ENCODE assay signal across 8 mouse cellular contexts in the genomic region with DNA sequence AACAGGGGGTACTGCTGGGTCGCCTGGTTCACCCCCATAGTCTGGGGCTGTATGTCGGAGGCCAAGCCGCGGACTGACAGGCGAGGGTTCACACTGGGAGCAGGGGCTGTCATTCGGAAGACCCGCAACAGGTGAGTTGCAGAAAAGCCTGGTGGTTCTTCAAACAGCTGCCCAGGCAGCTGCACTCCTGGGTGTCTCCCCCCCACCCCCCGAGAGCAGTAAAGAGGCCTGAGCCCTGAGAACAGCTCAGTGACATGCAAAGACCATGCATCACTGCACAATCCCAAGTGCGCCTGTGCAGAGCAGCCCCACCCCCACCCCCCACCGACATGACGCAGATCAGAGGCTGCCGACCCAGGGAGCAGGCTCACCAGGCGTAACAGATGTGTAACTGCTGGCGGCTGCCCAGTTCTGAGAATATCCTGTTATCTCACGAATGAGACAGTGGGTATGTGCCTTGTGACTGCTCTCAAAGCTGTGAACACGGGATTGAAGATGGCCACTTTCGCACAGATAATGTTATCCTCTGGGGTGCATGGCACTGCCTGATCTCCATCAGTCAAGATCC. TPM values are rescaled to one million over a fixed set of nuclear protein-coding genes. Genes with fewer than 3 reads are reported as not detected.
DNase-seq lines count a peak whose midpoint lies in the region; ATAC-seq lines count a peak whose summit lies in the region.

No protein-coding gene starts in this region.

- peaks cover 57% of the 10 kb centered on the region for H3K36me3 ChIP-seq in limb, embryonic 13.5 days
- peaks cover 47% of the 10 kb centered on the region for H3K36me3 ChIP-seq in neural tube, embryonic 13.5 days

- peaks cover 18% of the 10 kb centered on the region for H3K4me1 ChIP-seq in limb, embryonic 13.5 days
- peaks cover 29% of the 10 kb centered on the region for H3K4me1 ChIP-seq in neural tube, embryonic 13.5 days (replicated peaks)

- H3K4me2 ChIP-seq in limb, embryonic 13.5 days (replicated peaks): no peak overlapping the region
- H3K4me2 ChIP-seq in neural tube, embryonic 13.5 days: no peak overlapping the region

- peak; percentile 48 to 78 for DNase-seq in left cerebral cortex, postnatal 14 days (ENCODE audit: low spot score in 2 of 2)
- no peak for DNase-seq in left cerebral cortex, postnatal 25 days (ENCODE audit: low spot score in 2 of 2)
- peak; percentile 90 for DNase-seq in adrenal gland, postnatal 14 days
- DNase-seq in heart, postnatal 4 days: peak; percentile 66
- DNase-seq in cerebellum, postnatal 36 days: no peak

- peak; percentile 54 for ATAC-seq in limb, embryonic 13.5 days (ENCODE audit: low FRiP score, low read depth)
- ATAC-seq in neural tube, embryonic 13.5 days (ENCODE audit: low read depth): no peak
- no peak for ATAC-seq in erythroblast, adult 5-6 weeks (replicated peaks; ENCODE audit: low FRiP score, poor library complexity, severe bottlenecking)

- no peak overlapping the region for H3K27ac ChIP-seq in limb, embryonic 13.5 days
- 0 out of 2 replicates have a peak overlapping the region, but pooled peaks have one; percentile 11 for H3K27ac ChIP-seq in neural tube, embryonic 13.5 days (replicated peaks)

- no peaks in the 10 kb centered on the region for H3K27me3 ChIP-seq in limb, embryonic 13.5 days
- H3K27me3 ChIP-seq in neural tube, embryonic 13.5 days: no peaks in the 10 kb centered on the region

- WGBS in limb, embryonic 13.5 days: 42% methylated on average over 17 of the region's 17 CpGs
- WGBS in neural tube, embryonic 13.5 days: 43% methylated on average over 17 of the region's 17 CpGs

- no peaks in the 10 kb centered on the region for H3K9me3 ChIP-seq in limb, embryonic 13.5 days
- no peaks in the 10 kb centered on the region for H3K9me3 ChIP-seq in neural tube, embryonic 13.5 days

- H3K9ac ChIP-seq in limb, embryonic 13.5 days: no peak overlapping the region
- H3K9ac ChIP-seq in neural tube, embryonic 13.5 days: no peak overlapping the region

- intact Hi-C loops in left cerebral cortex, postnatal 14 days (cut with DNase I): loop anchor here (5.0 kb wide), 1 partner anchor 212 kb away; a partner anchor contains a TSS
- intact Hi-C loops in left cerebral cortex, postnatal 25 days (cut with DNase I): loop anchor here (5.0 kb wide), 1 partner anchor 212 kb away; a partner anchor contains a TSS

- H3K4me3 ChIP-seq in limb, embryonic 13.5 days: no peak overlapping the region
- no peak overlapping the region for H3K4me3 ChIP-seq in neural tube, embryonic 13.5 days

RNA-seq across cellular contexts. Expression of a gene that starts 13.7 kb away (rescaled TPM):
- total RNA-seq in left cerebral cortex, postnatal 14 days (2021): 100 to 1,000 TPM; 355 to 365 TPM
- 100 to 1,000 TPM; 349 to 350 TPM for total RNA-seq in left cerebral cortex, postnatal 25 days (2021)
- total RNA-seq in adrenal gland, postnatal 14 days (2021): 199 and 221 TPM in 2 replicates
- total RNA-seq in heart, postnatal 4 days (2021): 100 to 1,000 TPM; 132 to 138 TPM
- polyA plus RNA-seq in limb, embryonic 13.5 days (2015; fragmentation: Nextera tagmentation; extraction: Ambion mirVana): 326 and 342 TPM in 2 replicates
- polyA plus RNA-seq in neural tube, embryonic 13.5 days (2015; fragmentation: Nextera tagmentation; extraction: Ambion mirVana): 365 and 462 TPM in 2 replicates
- 4.8 and 17.3 TPM in 2 replicates for total RNA-seq in erythroblast, adult 5-6 weeks (2015; ENCODE audit: low replicate concordance)
- 44.9 and 46.9 TPM in 2 replicates for total RNA-seq in erythroblast, adult 5-6 weeks (2017; ENCODE audit: low replicate concordance)

RNA-seq across cellular contexts. Expression of a gene that starts 26.3 kb away (rescaled TPM):
- 10 to 100 TPM; 35.9 to 39.2 TPM for total RNA-seq in left cerebral cortex, postnatal 14 days (2021)
- total RNA-seq in left cerebral cortex, postnatal 25 days (2021): 10 to 100 TPM; 39.5 to 42.4 TPM
- total RNA-seq in adrenal gland, postnatal 14 days (2021): 176 and 179 TPM in 2 replicates
- total RNA-seq in heart, postnatal 4 days (2021): 10 to 100 TPM; 42.8 to 45.3 TPM
- polyA plus RNA-seq in limb, embryonic 13.5 days (2015; fragmentation: Nextera tagmentation; extraction: Ambion mirVana): 202 and 212 TPM in 2 replicates
- polyA plus RNA-seq in neural tube, embryonic 13.5 days (2015; fragmentation: Nextera tagmentation; extraction: Ambion mirVana): 107 and 115 TPM in 2 replicates
- 17.7 and 24.9 TPM in 2 replicates for total RNA-seq in erythroblast, adult 5-6 weeks (2015; ENCODE audit: low replicate concordance)
- 3.3 and 10.0 TPM in 2 replicates for total RNA-seq in erythroblast, adult 5-6 weeks (2017; ENCODE audit: low replicate concordance)

RNA-seq across cellular contexts. Expression of a gene that starts 46.9 kb away (rescaled TPM):
- total RNA-seq in left cerebral cortex, postnatal 14 days (2021): 100 to 1,000 TPM; 290 to 296 TPM
- total RNA-seq in left cerebral cortex, postnatal 25 days (2021): 100 to 1,000 TPM; 258 to 277 TPM
- total RNA-seq in adrenal gland, postnatal 14 days (2021): 323 and 324 TPM in 2 replicates
- 100 to 1,000 TPM; 242 to 263 TPM for total RNA-seq in heart, postnatal 4 days (2021)
- 52.4 and 54.9 TPM in 2 replicates for polyA plus RNA-seq in limb, embryonic 13.5 days (2015; fragmentation: Nextera tagmentation; extraction: Ambion mirVana)
- polyA plus RNA-seq in neural tube, embryonic 13.5 days (2015; fragmentation: Nextera tagmentation; extraction: Ambion mirVana): 59.3 and 64.0 TPM in 2 replicates
- 3.3 and 5.8 TPM in 2 replicates for total RNA-seq in erythroblast, adult 5-6 weeks (2015; ENCODE audit: low replicate concordance)
- total RNA-seq in erythroblast, adult 5-6 weeks (2017; ENCODE audit: low replicate concordance): 2.6 and 3.2 TPM in 2 replicates

Comparison
In these comparisons a context has a peak if more than half of its experiments do, and no peak if none do; other contexts are left out.
1. DNase-seq: peak in left cerebral cortex, postnatal 14 days (2 of 2), adrenal gland, postnatal 14 days (single experiment) and heart, postnatal 4 days (single experiment); none in left cerebral cortex, postnatal 25 days (0 of 2) and cerebellum, postnatal 36 days (0 of 2).
2. RNA of a gene that starts 46.9 kb away (total RNA-seq): 323 to 324 TPM in adrenal gland, postnatal 14 days, 290 to 296 TPM in left cerebral cortex, postnatal 14 days, 258 to 277 TPM in left cerebral cortex, postnatal 25 days and 242 to 263 TPM in heart, postnatal 4 days; 2.6 to 5.8 TPM in erythroblast, adult 5-6 weeks; every median in the first group is over 10 times any median in the second.